Mouse (Mus musculus) stomach, embryonic 14.5 days (tissue): ENCODE results near the gene Oser1. TPM values are rescaled to one million over a fixed set of nuclear protein-coding genes. Genes with fewer than 3 reads are reported as not detected.

Experiments
- ATAC-seq: fragments of 200-750 bp; cut with Nextera tagmentation; 2 replicates; pipeline ENCODE4 v1.8.0; 2017; ENCODE audit warnings: low read depth, moderate TSS enrichment; ENCODE audit not compliant: insufficient number of reproducible peaks, insufficient read depth, low FRiP score
- H3K27ac ChIP-seq: fragments of 300-500 bp; sonication (generic); 2 replicates; pipeline ENCODE4 v1.5.1; 2014; ENCODE audit warnings: mild to moderate bottlenecking, low read length, moderate library complexity, mixed read lengths
- H3K27me3 ChIP-seq: fragments of 300-500 bp; sonication (generic); 2 replicates; pipeline ENCODE4 v1.6.1; 2014; ENCODE audit warnings: low read length, control low read depth, mixed read lengths; ENCODE audit not compliant: control insufficient read depth, insufficient read depth
- H3K36me3 ChIP-seq: fragments of 300-500 bp; sonication (generic); 2 replicates; pipeline ENCODE4 v1.6.1; 2014; ENCODE audit warnings: mild to moderate bottlenecking, control low read depth, low read length, moderate library complexity, mixed read lengths; ENCODE audit not compliant: control insufficient read depth, insufficient read depth
- H3K4me1 ChIP-seq: fragments of 300-500 bp; sonication (generic); 2 replicates; pipeline ENCODE4 v1.6.1; 2014; ENCODE audit warnings: low read length, control low read depth, mixed read lengths; ENCODE audit not compliant: control insufficient read depth, insufficient read depth
- H3K4me2 ChIP-seq: fragments of 300-500 bp; sonication (generic); replicated peaks from 2 replicates; pipeline ENCODE4 v1.6.1; 2014; ENCODE audit warnings: low read depth, low read length, control low read depth
- H3K4me3 ChIP-seq: fragments of 300-500 bp; sonication (generic); 2 replicates; pipeline ENCODE4 v1.5.1; 2014; ENCODE audit warnings: low read depth, low read length, control low read depth
- H3K9ac ChIP-seq: fragments of 300-500 bp; sonication (generic); replicated peaks from 2 replicates; pipeline ENCODE4 v1.6.1; 2014; ENCODE audit warnings: low read depth, mild to moderate bottlenecking, control low read depth, low read length, moderate library complexity, mixed read lengths
- H3K9me3 ChIP-seq: fragments of 300-500 bp; sonication (generic); 2 replicates; pipeline ENCODE4 v1.6.1; 2016; ENCODE audit warnings: low read depth, low read length, control low read depth; ENCODE audit not compliant: control insufficient read depth
- WGBS: fragments of 180-500 bp; shearing (Covaris S2); extraction: QIAGEN DNeasy Blood & Tissue Kit; methylation state at CpG from one replicate; pipeline ENCODE4 v1.1.7; 2014; 5-methylcytosine and 5-hydroxymethylcytosine counted together
- polyA plus RNA-seq: library from polyadenylated mRNA; unstranded; fragments of >200 nt; fragmentation: Nextera tagmentation; extraction: Ambion mirVana; gene quantifications from 2 replicates; pipeline ENCODE4 v1.2.1, GENCODE M21; 2014

The Oser1 gene
- polyA plus RNA-seq, 1 experiment from 2014 or later: 84.9 TPM

DNA sequence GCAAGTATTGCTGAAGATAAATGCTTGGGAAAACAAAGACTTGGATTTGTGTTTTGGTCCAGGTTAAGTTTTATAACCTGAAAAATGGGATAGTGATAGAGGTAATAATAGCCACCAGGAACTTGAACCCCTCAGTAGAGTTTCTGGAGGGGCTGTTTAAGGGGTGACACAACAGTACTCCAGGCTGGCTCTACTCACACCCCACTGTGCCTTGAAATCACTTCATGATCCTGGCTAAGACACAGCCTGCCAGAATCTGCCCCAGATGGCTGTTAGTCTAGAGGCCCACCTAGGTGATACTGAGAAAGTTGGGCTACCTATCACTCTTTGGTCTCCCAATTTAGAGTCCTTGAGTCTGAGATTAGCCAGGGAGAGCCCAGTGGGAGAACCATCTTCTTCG, 15.0 kb upstream of the Oser1 start:
- Histone ChIP-seq H3K9me3 (no peaks in the 10 kb centered on the region), H3K36me3 (no peaks in the 10 kb centered on the region), H3K27me3 (no peaks in the 10 kb centered on the region), H3K4me2 (no peak overlapping the region), H3K27ac (no peak overlapping the region), H3K4me3 (0 out of 2 replicates have a peak overlapping the region, but pooled peaks have one; percentile 26), H3K4me1 (no peaks in the 10 kb centered on the region), H3K9ac (no peak overlapping the region)
- no peak for ATAC-seq
- 63% methylated on average over 1 of the region's 1 CpGs for WGBS

DNA sequence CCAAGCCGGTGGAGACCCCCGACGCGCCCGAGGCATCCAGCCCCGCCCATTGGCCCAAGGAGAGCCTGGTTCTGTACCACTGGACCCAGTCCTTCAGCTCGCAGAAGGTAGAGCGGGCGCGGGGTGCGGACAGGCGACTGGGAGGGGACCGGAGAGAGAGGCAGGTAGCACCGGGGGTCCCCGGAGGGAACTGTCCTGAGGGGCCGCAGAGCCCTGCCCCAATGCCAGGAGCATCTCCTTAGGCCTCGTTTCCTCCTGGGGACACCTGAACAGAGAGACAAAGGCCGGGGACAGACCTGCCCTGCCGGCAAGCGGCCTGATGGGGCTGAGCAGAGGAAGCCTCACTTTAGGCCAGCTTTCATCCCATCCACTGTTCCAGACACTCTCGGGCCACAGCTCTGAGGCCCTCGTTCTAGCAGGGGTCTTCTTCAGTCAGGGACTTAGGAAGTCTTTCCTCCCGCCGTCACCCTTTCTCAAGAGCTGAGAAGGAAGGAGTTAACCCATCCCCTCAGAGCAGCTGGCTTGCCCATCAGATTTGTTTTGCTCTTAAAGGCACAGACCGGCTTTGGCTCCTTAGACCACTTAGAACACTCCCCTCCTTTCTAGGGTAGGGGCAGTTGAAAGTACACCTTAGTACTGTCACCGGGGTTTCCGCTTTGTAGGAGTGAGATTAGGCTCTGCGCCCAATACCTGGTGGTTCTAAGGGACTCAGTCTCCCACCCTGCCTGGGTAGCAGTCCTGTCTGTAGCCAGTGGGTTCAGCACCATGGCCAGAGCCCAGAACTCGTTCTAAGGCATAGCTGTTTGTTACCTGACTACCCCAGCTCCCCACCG, 14.3 kb upstream of the Oser1 start:
- Histone ChIP-seq H3K4me1 (no peaks in the 10 kb centered on the region), H3K9me3 (no peaks in the 10 kb centered on the region), H3K27me3 (no peaks in the 10 kb centered on the region), H3K36me3 (no peaks in the 10 kb centered on the region), H3K27ac (no peak overlapping the region), H3K9ac (no peak overlapping the region), H3K4me3 (peak overlapping the region; percentile 26), H3K4me2 (peak overlapping the region; percentile 42)
- ATAC-seq: peak; percentile 14; the same call in 1 of the 2 replicates
- under 1% methylated on average over 30 of the region's 30 CpGs for WGBS

DNA sequence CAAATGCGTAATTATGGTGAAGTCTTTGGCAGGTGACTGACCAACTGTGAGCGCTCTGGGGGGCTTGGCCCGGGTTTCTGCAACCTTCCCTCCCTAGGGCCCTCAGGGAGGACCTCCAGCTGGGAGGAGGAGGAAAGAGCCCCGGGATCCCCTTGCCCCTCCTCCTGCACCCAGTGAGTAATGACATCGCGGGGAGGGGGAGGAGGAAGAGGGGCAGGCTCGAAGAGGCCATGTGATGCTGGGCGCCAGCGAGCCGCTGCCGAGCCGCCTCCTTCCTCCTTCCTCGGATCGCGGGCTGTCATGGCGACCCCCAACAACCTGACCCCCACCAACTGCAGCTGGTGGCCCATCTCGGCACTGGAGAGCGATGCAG, 13.7 kb upstream of the Oser1 start, which contains the start of gene Gdap1l1:
Gene Gdap1l1 (plus strand): TSS at position 231 of the 373 bp plus-strand sequence.
- WGBS: under 1% methylated on average over 13 of the region's 18 CpGs
- Histone ChIP-seq H3K9me3 (no peaks in the 10 kb centered on the region), H3K4me1 (no peaks in the 10 kb centered on the region), H3K9ac (no peak within 1 kb of the TSS), H3K4me2 (peak within 1 kb of the TSS; percentile 42), H3K36me3 (no peaks in the 10 kb centered on the region), H3K27me3 (no peaks in the 10 kb centered on the region), H3K27ac (no peak within 1 kb of the TSS), H3K4me3 (peak within 1 kb of the TSS; percentile 26)
- ATAC-seq: peak; percentile 65; the same call in 1 of the 2 replicates

DNA sequence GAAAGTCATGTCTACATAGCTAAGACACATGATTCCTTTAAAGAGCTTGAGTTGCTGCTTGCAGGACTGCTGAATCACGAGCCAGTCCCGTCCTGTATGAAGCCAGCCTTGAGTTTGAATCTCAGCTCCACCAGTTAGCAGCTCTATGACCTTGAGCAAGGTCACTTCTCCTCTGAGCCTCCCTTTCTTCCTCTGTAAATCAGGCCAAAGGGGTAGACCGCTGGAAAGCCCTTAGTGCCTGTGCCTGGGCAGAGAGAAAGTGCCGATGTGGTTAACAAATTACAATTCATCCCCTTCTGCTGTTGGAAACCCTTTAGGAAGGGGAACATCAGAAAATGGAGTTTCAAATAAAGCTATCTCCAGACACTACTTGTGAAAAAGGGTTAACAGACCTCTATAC, 13.3 kb upstream of the Oser1 start:
- Histone ChIP-seq H3K27ac (no peak overlapping the region), H3K36me3 (no peaks in the 10 kb centered on the region), H3K9me3 (no peaks in the 10 kb centered on the region), H3K4me3 (no peak overlapping the region), H3K4me1 (no peaks in the 10 kb centered on the region), H3K9ac (no peak overlapping the region), H3K27me3 (no peaks in the 10 kb centered on the region), H3K4me2 (peak overlapping the region; percentile 42)
- 41% methylated on average over 4 of the region's 4 CpGs for WGBS
- no peak for ATAC-seq

DNA sequence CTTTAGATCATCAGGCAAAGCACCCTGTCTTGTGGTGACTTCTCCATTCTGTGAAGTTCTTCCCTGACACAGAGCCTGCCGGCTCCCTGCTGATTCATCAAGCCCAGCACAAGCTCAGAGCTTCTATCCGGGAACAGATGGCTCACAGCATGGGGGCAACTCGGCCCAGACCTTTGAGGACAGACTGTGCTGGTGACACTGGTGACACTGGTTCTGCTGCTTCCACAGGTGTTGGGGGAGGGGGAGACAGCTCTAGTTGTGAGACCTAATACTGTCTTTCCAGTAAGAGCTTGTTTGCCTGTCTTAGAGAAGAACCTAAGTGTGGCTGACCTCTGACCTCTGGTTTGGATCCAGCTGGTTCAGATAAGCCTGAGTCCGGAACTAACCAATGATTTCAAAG, 9.5 kb upstream of the Oser1 start:
- Histone ChIP-seq H3K4me2 (no peak overlapping the region), H3K9ac (no peak overlapping the region), H3K27ac (no peak overlapping the region), H3K36me3 (no peaks in the 10 kb centered on the region), H3K9me3 (no peaks in the 10 kb centered on the region), H3K4me1 (no peaks in the 10 kb centered on the region), H3K4me3 (no peak overlapping the region), H3K27me3 (no peaks in the 10 kb centered on the region)
- ATAC-seq: no peak
- WGBS: 15% methylated on average over 4 of the region's 4 CpGs

DNA sequence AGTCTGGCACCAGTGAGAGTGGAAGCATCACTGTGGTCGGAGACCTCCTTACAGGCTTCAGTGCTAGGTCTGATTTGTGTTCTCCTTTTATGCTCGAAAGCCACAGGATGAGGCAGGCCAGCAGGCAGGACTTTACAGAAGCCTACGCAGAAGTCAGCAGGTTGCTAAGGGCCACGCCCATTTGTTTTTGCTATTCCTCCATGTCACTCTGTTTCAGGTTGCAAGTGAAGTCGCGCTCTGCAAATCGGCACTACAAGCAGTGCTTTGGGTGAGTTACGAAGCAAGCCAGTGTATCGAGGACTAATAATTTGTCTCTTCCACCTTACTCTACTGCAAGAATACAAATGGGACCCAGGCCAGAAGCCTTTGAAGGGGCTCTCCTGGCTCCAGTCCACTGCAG, 6.8 kb upstream of the Oser1 start:
- WGBS: 79% methylated on average over 9 of the region's 9 CpGs

DNA sequence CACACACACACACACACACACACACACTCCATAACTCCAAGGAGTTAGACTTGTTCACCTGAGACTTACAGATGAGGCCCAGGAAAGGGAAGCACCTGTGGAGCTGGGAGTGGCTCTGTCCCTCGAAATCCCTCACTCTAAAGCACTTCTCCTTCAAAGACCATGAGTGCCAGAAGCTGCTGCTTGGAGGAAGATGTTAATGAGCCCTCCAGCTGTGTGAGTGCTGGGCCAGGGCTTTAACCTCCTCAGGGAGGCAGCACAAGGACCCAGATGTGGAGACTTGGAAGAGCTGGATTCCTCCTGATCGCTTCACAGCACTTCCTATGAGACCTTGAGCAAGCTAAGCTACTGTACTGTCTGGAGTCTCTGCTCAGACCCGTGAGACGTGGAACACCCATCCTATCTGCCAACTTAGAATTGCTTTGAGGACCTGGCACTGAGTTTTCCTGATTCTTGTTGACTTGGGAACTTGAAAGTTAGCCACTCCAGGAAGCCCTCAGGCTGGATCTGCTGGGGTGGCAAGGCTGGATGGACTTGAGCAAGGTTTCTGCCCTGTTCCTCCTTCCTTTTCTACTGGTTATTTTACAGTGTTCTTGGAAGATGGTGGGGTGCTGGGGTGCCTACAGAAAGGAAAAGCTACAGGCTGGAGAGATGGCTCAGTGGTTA, 4.0 kb upstream of the Oser1 start:
- Histone ChIP-seq H3K27me3 (no peaks in the 10 kb centered on the region), H3K36me3 (no peaks in the 10 kb centered on the region), H3K4me2 (no peak overlapping the region), H3K9me3 (no peaks in the 10 kb centered on the region), H3K27ac (no peak overlapping the region), H3K4me3 (no peak overlapping the region), H3K9ac (no peak overlapping the region), H3K4me1 (no peaks in the 10 kb centered on the region)
- 33% methylated on average over 4 of the region's 4 CpGs for WGBS
- ATAC-seq: no peak

More for the DNA sequence above, 6.8 kb upstream of the Oser1 start:
- Histone ChIP-seq H3K27ac (no peak overlapping the region), H3K4me1 (no peaks in the 10 kb centered on the region), H3K27me3 (no peaks in the 10 kb centered on the region), H3K36me3 (no peaks in the 10 kb centered on the region), H3K9me3 (no peaks in the 10 kb centered on the region), H3K9ac (no peak overlapping the region), H3K4me2 (no peak overlapping the region), H3K4me3 (no peak overlapping the region)
- ATAC-seq: no peak

DNA sequence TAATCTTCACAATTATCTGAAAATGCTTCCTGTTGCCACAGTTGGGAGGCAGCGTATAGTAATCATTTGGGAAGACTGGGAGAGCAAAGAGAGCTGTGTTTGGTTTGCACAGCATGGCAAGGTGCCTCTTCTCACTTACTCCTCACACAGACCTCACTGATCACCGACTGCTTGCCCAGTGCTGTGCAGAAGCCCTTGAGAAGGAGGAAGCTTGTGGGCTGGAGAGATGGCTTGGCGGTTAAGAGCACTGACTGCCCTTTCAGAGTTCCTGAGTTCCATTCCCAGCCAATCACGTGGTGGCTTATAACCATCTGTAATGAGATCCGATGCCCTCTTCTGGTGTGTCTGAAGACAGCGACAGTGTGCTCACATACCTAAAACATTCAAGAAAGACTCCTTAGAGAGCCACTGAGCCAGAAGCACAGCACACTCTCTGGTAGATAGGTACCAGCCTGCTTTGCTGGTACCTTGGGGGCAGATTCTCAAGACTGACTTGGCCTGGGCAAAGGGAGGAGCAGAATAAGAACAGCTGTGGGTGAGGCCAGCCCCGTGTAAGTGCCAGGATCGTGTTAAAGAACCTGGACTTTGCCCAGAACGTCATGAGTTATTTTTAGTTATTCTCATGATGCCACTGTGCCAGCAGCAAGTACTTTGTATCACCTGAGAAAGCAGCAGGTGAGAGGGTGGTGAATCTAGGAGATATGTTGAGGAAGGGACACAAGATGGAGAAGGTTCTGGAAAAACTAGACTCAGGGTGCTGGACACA, 1.4 kb downstream of the Oser1 start:
- 83% methylated on average over 9 of the region's 9 CpGs for WGBS
- no peak for ATAC-seq
- no peak overlapping the region for H3K27ac ChIP-seq

More for the DNA sequence above, 1.4 kb downstream of the Oser1 start:
- Histone ChIP-seq H3K4me1 (peaks cover 11% of the 10 kb centered on the region), H3K27me3 (no peaks in the 10 kb centered on the region), H3K9ac (no peak overlapping the region), H3K4me3 (no peak overlapping the region), H3K36me3 (no peaks in the 10 kb centered on the region), H3K9me3 (no peaks in the 10 kb centered on the region), H3K4me2 (no peak overlapping the region)
